Mouse (Mus musculus): ENCODE data around the gene Letm1.

Letm1 gene

DNA sequence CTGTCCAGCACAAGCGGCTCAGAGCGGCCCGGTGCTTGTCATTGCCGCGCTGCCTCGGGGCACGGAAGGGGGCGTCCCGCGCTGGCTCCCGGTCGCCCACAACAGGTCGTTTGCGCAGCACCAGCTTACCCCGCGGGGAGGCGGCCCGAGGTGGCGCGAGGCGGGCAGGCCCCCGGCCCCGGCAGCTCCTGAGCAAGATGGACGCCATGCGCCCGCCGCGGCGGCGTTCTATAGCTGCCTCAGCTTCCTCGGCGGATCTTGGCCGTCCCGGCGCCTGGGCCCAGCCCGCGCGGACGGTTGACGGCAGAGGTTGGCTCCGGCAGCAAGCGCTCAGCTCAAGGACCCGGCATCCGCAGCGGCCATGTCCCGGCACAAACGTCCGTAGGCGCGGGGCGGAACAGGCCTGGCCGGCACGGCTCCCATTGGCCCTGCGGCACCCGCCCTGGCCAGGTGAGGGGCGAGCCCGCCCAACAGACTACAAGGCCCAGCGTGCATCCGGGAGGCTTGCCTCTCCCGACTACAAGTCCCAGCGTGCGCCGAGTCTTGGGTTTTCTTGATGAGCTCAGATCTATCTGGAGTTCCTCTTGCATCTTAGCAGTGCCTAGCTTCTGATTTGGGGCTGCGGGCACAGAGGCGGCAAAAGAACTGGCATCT lies at the start of gene Letm1:
Gene Letm1 (minus strand): TSS at position 473 of the 654 bp plus-strand sequence.
- peak; percentile 81 for DNase-seq (ENCODE audit: low read depth, low spot score)

- no peak for DNase-seq (ENCODE audit: low read depth, low spot score)
Observed at GRCm38 (mm10) chr5:33830832-33831231, 48.2 kb upstream of the Letm1 start.

GRCm38 (mm10) chr5:33829958-33830357 lies 47.3 kb upstream of the Letm1 start:
- no peak for DNase-seq (ENCODE audit: low read depth, low spot score)

DNA sequence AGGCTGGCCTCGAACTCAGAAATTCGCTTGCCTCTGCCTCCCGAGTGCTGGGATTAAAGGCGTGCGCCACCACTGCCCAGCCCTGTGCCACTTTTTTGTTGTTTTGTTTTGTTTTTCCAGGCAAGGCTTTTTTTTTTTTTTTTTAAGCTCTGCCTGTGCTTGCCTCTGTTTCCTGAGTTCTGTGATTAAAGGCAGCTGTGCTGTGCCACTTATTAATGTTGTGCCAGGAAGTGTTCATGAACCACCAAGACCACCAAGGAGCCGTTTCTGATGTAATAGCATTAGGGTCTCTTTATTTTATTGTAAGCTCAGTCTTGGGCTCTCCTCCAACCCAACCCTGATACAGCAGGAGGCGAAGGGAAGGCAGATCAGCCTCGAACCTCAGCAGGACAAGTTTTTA lies 45.5 kb upstream of the Letm1 start:
- no peak for DNase-seq (ENCODE audit: low read depth, low spot score)

- no peak for DNase-seq (ENCODE audit: low read depth, low spot score)
Observed at GRCm38 (mm10) chr5:33826001-33826400, 43.4 kb upstream of the Letm1 start.

DNA sequence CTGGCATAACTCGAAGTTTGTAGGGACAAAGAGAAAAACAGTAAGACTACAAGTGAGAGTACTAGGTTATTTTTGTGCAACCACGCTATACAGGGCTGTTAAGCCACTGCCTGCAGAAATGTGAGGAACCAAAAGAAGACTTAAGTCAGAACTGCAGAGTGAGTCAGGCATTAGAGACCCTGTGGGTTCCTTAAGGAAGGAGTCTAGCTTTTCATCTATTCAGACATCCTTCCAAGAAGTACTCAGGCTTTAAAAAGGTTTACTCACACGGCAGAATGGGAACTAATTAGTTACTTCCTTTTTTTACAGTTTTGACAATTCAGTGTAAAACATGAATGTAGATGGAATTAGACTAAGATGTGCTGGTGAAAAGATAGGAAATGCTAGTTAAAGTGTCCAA lies 39.8 kb upstream of the Letm1 start:
- no peak for DNase-seq (ENCODE audit: low read depth, low spot score)

GRCm38 (mm10) chr5:33821901-33822427 lies 39.3 kb upstream of the Letm1 start:
- no peak for DNase-seq (ENCODE audit: low read depth, low spot score)

- DNase-seq (ENCODE audit: low read depth, low spot score): no peak
Observed at GRCm38 (mm10) chr5:33820733-33821621, 38.4 kb upstream of the Letm1 start.

DNA sequence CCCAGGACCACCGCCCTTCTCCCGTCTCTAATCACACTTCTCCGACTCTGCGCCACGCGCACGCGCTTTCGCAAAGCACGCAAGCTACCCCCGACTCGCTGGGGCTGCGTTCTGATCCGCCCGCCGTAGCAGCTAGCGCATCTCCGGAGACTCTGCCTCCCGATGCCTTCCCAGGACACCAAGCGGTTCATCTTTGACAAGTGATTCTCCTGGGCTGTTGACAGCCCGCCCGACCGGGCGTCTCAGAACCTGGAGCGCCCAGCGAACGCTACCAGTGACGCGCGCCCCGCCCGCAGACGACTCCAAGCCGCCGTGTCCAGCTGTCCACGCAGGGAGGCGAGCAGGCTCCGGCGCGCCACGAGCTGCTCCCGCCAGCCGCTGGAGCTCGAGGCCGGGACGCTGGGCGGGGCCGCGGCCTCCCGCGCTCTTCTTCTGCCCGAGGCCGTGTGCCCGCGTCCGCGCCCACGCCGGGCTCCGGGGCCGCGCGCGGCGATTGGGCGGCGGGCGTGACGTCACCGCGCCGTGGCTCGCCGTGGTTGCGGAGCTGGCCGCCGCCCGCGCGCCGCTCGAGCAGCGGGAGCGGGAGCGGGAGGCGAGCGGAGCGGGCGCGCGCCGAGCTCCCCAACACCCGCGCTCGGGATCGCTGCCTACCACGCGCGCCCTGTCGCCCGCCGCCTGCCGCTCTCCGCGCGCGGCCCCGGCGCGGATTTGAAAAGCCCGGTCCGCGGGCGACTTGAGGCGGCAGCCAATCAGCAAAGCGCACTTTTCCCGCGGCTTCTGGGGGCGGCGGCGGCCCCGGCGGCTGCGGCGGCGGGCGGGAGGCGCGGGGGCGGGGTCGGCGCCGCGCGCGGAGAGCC lies 37.5 kb upstream of the Letm1 start, which contains the start of gene Nsd2:
Gene Nsd2 (plus strand): TSS at position 850 of the 857 bp plus-strand sequence.
- peak; percentile 81 for DNase-seq (ENCODE audit: low read depth, low spot score)

DNA sequence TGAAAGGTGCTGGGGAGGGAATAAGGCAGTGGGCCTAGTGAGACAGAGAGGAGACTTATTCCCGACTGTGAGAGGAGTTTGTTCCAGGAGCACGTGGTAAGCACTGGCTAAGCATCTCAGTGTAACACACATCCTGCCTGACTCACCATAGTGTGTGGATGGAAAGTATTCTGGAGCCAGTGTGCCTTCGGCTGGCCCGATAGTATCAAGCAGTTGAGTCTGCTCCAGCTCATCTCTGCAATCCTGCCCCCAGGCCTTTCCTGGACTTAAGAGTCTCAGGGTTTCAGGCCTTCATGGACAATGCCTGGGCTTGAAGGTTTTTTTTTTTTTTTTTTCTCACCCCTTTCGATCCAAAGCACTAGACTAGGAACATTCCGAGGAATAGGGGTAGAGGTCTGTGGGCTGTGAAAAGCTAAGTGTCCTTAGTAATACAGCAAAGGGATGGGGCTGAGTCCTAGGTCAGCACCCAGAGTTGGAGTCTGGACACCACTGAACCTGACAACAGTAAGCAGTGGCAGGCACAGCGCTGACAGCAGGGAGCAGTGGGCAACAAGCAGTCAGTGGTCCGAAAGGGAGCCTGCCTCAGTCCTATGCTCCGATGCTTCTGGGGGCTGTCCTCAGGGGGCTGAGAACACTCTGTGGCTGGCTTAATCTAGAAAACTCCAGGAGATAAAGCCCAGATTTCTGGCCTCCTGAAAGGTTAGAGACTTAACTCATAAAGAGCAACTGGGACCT lies 36.7 kb upstream of the Letm1 start:
- DNase-seq (ENCODE audit: low read depth, low spot score): no peak

GRCm38 (mm10) chr5:33818104-33818503 lies 35.5 kb upstream of the Letm1 start:
- DNase-seq (ENCODE audit: low read depth, low spot score): no peak

DNA sequence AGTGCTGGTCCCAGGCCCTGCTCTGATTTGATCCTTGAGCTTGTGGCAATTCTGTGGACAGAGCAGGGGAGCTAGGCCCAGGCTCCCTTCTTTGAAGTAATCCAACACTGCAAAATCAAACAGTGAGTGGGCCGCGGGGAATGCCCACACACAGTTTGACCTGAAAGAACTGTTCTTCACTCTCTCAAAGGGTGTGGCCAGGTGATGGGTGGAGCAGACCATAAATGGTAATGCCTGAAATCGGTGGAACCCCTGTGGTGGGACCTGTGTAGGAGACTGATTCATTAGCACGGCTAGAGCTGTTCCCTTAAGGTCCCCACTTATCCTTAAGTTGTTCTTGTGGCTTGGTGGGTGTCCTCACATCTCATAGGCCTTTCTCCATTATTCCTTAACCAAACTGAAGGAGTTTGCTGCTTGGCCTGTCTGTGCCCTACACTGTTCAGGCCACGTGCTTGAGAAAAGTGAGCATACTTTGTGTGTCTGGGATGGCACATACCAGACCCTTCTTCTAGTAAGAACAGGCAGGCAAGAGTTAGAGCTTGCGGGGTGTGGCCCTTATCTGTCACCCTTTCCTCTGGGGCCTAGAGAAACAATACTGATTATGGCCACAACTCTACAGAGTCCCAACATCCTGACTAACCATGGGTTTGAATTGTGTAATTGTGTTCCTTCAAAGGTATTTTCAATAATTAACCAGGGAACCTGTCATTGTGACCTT lies 33.5 kb upstream of the Letm1 start:
- no peak for DNase-seq (ENCODE audit: low read depth, low spot score)

- no peak for DNase-seq (ENCODE audit: low read depth, low spot score)
Observed at GRCm38 (mm10) chr5:33811519-33811918, 28.9 kb upstream of the Letm1 start.

GRCm38 (mm10) chr5:33803337-33803736 lies 20.7 kb upstream of the Letm1 start:
- no peak for DNase-seq (ENCODE audit: low read depth, low spot score)

DNA sequence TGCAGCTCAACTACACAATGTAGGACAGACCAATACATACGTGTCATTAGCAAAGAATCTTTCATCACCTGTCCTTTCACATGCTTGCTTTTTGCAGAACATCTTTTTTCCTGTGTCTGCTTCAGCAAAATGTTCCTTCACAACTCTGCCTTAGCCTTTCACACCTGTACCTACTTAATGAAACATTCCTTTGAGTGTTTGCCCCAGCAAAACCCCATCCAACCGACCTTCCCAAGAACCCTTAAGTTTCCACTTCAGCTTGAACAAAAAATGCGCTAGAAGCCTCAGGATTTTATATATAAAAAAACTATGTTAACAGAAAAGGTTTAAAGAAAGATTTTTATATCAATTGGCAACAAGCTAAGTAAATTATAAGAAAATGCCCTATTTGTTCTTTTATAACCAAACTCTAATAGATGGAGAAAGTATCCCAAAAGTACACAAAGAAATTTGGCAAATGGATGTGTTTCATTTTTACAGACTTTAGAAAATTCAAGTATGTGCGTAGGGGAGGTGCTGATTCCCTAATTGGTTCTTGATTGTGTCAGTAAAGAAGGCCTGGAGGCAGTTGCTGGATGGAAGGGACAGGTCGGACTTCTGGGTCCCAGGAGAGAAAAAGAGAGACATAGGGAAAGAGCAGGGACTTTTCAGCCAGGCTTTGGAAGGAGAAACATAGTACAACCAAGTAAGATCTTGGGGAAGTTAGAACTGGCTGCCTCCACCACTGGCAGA lies 9.5 kb upstream of the Letm1 start:
- no peak for DNase-seq (ENCODE audit: low read depth, low spot score)

- no peak for DNase-seq (ENCODE audit: low read depth, low spot score)
Observed at GRCm38 (mm10) chr5:33782999-33783390, 378 bp upstream of the Letm1 start.

GRCm38 (mm10) chr5:33781964-33782344 lies 663 bp downstream of the Letm1 start:
- no peak for DNase-seq (ENCODE audit: low read depth, low spot score)

DNA sequence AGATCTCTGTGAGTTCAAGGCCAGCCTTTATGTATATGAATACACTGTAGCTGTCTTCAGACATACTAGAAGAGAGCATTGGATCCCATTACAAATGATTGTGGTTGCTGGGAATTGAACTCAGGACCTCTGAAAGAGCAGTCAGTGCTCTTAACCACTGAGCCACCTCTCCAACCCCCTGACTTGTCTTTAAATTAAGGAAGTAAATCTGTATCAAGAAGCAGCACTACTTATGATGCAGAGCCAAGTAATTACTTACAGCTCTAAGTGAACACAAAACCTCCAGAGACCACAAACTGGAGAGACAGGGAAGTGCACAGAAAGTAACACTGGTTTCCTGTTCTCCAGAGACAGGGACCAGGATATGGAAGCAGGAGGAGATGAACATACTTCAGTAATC lies 5.4 kb downstream of the Letm1 start:
- DNase-seq (ENCODE audit: low read depth, low spot score): no peak

GRCm38 (mm10) chr5:33743481-33743880 lies 39.1 kb downstream of the Letm1 start:
- no peak for DNase-seq (ENCODE audit: low read depth, low spot score)

- DNase-seq (ENCODE audit: low read depth, low spot score): no peak
Observed at GRCm38 (mm10) chr5:33740548-33740947, 42.1 kb downstream of the Letm1 start.
